20 mouse cellular contexts compared by ENCODE assay signal in genomic region chr2:135208890-135209289, GRCm38 (mm10).
DNase-seq lines count a peak whose midpoint lies in the region; ATAC-seq and TF ChIP-seq lines count a peak whose summit lies in the region.
"Had no signal": no experiment of that assay in that cellular context is flagged by ENCODE, and none has a peak within 500 bp of the region (broad histone marks: within the 10 kb centered on the region; RNA-seq: fewer than 3 reads in every experiment).

No protein-coding gene starts in this region.

- H3K27me3 ChIP-seq in lung, embryonic 14.5 days (ENCODE audit: insufficient read depth, low read length): no peaks in the 10 kb centered on the region
- H3K27me3 ChIP-seq in lung, embryonic 16.5 days (ENCODE audit: control insufficient read depth, insufficient read depth, low read depth, low read length): no peaks in the 10 kb centered on the region
- H3K27me3 ChIP-seq: embryonic facial prominence, embryonic 12.5 days; forebrain, embryonic 13.5 days; forebrain, embryonic 15.5 days had no signal

- H3K36me3 ChIP-seq in lung, embryonic 14.5 days (ENCODE audit: insufficient read depth): no peaks in the 10 kb centered on the region
- no peaks in the 10 kb centered on the region for H3K36me3 ChIP-seq in lung, embryonic 16.5 days (ENCODE audit: control insufficient read depth, insufficient read depth, low read length)
- H3K36me3 ChIP-seq: embryonic facial prominence, embryonic 10.5 days; embryonic facial prominence, embryonic 12.5 days; forebrain, embryonic 15.5 days had no signal

- H3K9me3 ChIP-seq in lung, embryonic 14.5 days (ENCODE audit: low read depth, low read length): no peaks in the 10 kb centered on the region
- no peaks in the 10 kb centered on the region for H3K9me3 ChIP-seq in lung, embryonic 16.5 days (ENCODE audit: control insufficient read depth, low read length)
- H3K9me3 ChIP-seq: embryonic facial prominence, embryonic 10.5 days; embryonic facial prominence, embryonic 12.5 days; forebrain, embryonic 13.5 days; forebrain, embryonic 15.5 days had no signal

- no peak overlapping the region for H3K9ac ChIP-seq in lung, embryonic 14.5 days
- H3K9ac ChIP-seq in lung, embryonic 16.5 days (ENCODE audit: low read length): no peak overlapping the region
- H3K9ac ChIP-seq: embryonic facial prominence, embryonic 12.5 days; forebrain, embryonic 13.5 days; forebrain, embryonic 15.5 days had no signal

- WGBS in lung, embryonic 14.5 days: 86% methylated on average over 1 of the region's 1 CpGs
- WGBS in lung, embryonic 16.5 days: 68% methylated on average over 1 of the region's 1 CpGs

- no peak overlapping the region for H3K4me2 ChIP-seq in lung, embryonic 14.5 days
- no peak overlapping the region for H3K4me2 ChIP-seq in lung, embryonic 16.5 days (ENCODE audit: low read depth, low read length)
- H3K4me2 ChIP-seq: embryonic facial prominence, embryonic 12.5 days; forebrain, embryonic 13.5 days; forebrain, embryonic 15.5 days had no signal

- no peak for TF ChIP-seq CTCF in lung, embryonic 14.5 days (IDR thresholded peaks at IDR 0.05; ENCODE audit: low read depth)

- no peaks in the 10 kb centered on the region for H3K4me1 ChIP-seq in lung, embryonic 14.5 days (ENCODE audit: insufficient read depth)
- no peaks in the 10 kb centered on the region for H3K4me1 ChIP-seq in lung, embryonic 16.5 days (replicated peaks; ENCODE audit: control insufficient read depth, insufficient read depth, low read length)
- H3K4me1 ChIP-seq: embryonic facial prominence, embryonic 10.5 days; embryonic facial prominence, embryonic 12.5 days; forebrain, embryonic 13.5 days; forebrain, embryonic 15.5 days had no signal

- H3K27ac ChIP-seq in lung, embryonic 14.5 days (ENCODE audit: low read depth): 0 out of 2 replicates have a peak overlapping the region, but pooled peaks have one; percentile 24
- 0 out of 2 replicates have a peak overlapping the region, but pooled peaks have one; percentile 0 for H3K27ac ChIP-seq in lung, embryonic 16.5 days (ENCODE audit: low read length)
- H3K27ac ChIP-seq: embryonic facial prominence, embryonic 10.5 days; embryonic facial prominence, embryonic 12.5 days; forebrain, embryonic 13.5 days; forebrain, embryonic 15.5 days had no signal

- DNase-seq in lung, embryonic 14.5 days: peak; percentile 17
- DNase-seq in lung, postnatal 36 days: no peak
- DNase-seq in lung, postnatal 4 days: no peak
- DNase-seq in lung, postnatal 25 days (ENCODE audit: low spot score): peak; percentile 16
- no peak for DNase-seq in lung, postnatal 14 days
- DNase-seq in forelimb bud, embryonic 11.5 days (ENCODE audit: low read depth, low spot score): peak; percentile 9
- no peak for DNase-seq in layer of hippocampus, adult 8-10 months (ENCODE audit: low spot score in 2 of 2)
- DNase-seq: adrenal gland, adult 2 months; adrenal gland, postnatal 10 days; adrenal gland, postnatal 25 days; cerebellum, adult 11-12 months; cerebellum, adult 2 months; cerebellum, adult 9-10 months; cerebellum, postnatal 10 days; cerebellum, postnatal 25 days had no signal

- ATAC-seq in lung, embryonic 14.5 days (ENCODE audit: insufficient read depth): peak; percentile 54; the same call in 1 of the 2 replicates
- peak; percentile 88 for ATAC-seq in lung, embryonic 16.5 days (ENCODE audit: low read depth)
- ATAC-seq: forebrain, embryonic 13.5 days; forebrain, embryonic 15.5 days had no signal

- no peak overlapping the region for H3K4me3 ChIP-seq in lung, embryonic 14.5 days (ENCODE audit: low read depth, low read length)
- no peak overlapping the region for H3K4me3 ChIP-seq in lung, embryonic 16.5 days (ENCODE audit: low read length)
- H3K4me3 ChIP-seq: embryonic facial prominence, embryonic 10.5 days; embryonic facial prominence, embryonic 12.5 days; forebrain, embryonic 13.5 days; forebrain, embryonic 15.5 days had no signal

Comparison
In these comparisons a context has a peak if more than half of its experiments do, and no peak if none do; other contexts are left out.
1. DNase-seq: peak in lung, embryonic 14.5 days (single experiment), lung, postnatal 25 days (single experiment) and forelimb bud, embryonic 11.5 days (single experiment); none in lung, postnatal 36 days (single experiment), lung, postnatal 4 days (0 of 2), lung, postnatal 14 days (single experiment) and layer of hippocampus, adult 8-10 months (0 of 2).